Mouse (Mus musculus) limb, embryonic 10.5 days (tissue): ENCODE measurements at regions not wholly inside any gene's neighbourhood (a gene's known extent, or its start where the extent isn't known, plus 50 kb on each side); places are given as distances from the start of the nearest gene placed in this dataset.

Experiments
- DNase-seq: peaks from one replicate; pipeline ENCODE4 v3.0.0-alpha.2; 2017; ENCODE audit warnings: low spot score
- H3K27ac ChIP-seq: fragments of 300-500 bp; sonication (generic); 2 replicates; pipeline ENCODE4 v1.5.1; 2016; ENCODE audit warnings: mild to moderate bottlenecking
- H3K27me3 ChIP-seq: fragments of 300-500 bp; sonication (generic); 2 replicates; pipeline ENCODE4 v1.6.1; 2016; ENCODE audit warnings: low read depth, mild to moderate bottlenecking; ENCODE audit not compliant: poor library complexity, severe bottlenecking
- H3K36me3 ChIP-seq: fragments of 300-500 bp; sonication (generic); 2 replicates; pipeline ENCODE4 v1.6.1; 2016; ENCODE audit warnings: mild to moderate bottlenecking, moderate library complexity
- H3K4me1 ChIP-seq: fragments of 300-500 bp; sonication (generic); 2 replicates; pipeline ENCODE4 v1.6.1; 2016
- H3K4me3 ChIP-seq: fragments of 300-500 bp; sonication (generic); 2 replicates; pipeline ENCODE4 v1.5.1; 2016; ENCODE audit warnings: mild to moderate bottlenecking, moderate library complexity
- H3K9me3 ChIP-seq: fragments of 300-500 bp; sonication (generic); replicated peaks from 2 replicates; pipeline ENCODE4 v1.6.1; 2016; ENCODE audit warnings: mild to moderate bottlenecking
- WGBS: fragments of 180-500 bp; shearing (Covaris S2); methylation state at CpG from one replicate; pipeline ENCODE4 v1.1.7; 2016; 5-methylcytosine and 5-hydroxymethylcytosine counted together

DNA sequence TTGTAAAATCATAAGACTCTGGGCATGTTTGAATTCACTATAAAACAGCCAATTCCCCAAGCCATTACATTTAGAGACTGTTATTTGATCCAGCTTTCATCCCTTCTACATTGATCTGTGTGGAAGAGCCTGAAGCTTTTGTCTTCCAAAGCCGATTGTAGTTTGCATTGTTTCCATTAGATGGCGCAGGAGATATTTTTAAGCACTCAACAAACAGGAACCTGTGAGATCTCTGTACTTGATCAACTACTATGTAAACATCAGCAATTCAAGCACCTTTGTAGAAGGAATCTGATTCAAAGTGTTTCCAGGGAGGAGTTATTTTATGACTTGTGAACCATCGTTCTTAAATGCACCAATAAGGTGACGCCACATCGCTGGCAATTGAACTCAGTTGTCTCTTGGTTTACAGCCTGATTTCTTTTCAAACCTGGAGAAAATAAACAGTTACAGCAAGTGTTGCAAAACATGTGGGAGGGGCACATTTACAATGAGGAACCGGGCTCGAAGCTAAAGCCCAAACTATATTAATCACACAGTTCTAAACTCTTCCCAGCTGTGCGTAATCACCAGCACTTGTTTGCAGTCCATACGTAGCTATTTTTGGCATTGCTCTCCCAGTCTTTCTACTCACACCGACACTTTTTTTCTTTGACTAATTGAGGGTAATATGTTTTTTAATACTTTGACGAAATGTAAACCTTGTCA is 812.0 kb upstream of the Acvr2a start:
- 0 out of 2 replicates have a peak overlapping the region, but pooled peaks have one; percentile 19 for H3K27ac ChIP-seq
- no peaks in the 10 kb centered on the region for H3K4me1 ChIP-seq
- peak; percentile 31 for DNase-seq
- no peaks in the 10 kb centered on the region for H3K9me3 ChIP-seq
- no peaks in the 10 kb centered on the region for H3K36me3 ChIP-seq
- no peaks in the 10 kb centered on the region for H3K27me3 ChIP-seq
- WGBS = 53% methylated on average over 11 of the region's 11 CpGs
- no peak overlapping the region for H3K4me3 ChIP-seq

DNA sequence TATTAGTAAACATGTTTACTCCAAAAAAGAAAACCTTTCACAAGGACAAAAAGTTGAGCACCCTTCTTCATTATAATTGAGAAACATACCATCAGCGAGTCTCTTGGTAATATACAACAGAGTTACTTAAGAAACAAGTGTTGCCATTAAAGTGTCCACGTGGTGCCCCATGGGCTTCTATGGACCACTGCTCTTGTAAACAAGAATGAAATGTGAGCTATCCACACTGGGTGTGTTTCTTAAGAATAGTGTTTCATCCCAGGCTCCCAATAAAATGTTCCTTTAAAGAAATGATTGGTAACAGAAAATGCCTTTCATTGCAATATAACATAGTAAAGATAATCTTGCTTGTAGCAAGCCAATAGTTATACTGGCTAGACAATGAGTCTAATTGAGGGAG is 803.6 kb upstream of the Acvr2a start:
- WGBS = 86% methylated on average over 2 of the region's 2 CpGs
- Histone ChIP-seq H3K27ac (no peak overlapping the region), H3K9me3 (no peaks in the 10 kb centered on the region), H3K27me3 (no peaks in the 10 kb centered on the region), H3K4me1 (no peaks in the 10 kb centered on the region), H3K36me3 (no peaks in the 10 kb centered on the region), H3K4me3 (no peak overlapping the region)
- no peak for DNase-seq

DNA sequence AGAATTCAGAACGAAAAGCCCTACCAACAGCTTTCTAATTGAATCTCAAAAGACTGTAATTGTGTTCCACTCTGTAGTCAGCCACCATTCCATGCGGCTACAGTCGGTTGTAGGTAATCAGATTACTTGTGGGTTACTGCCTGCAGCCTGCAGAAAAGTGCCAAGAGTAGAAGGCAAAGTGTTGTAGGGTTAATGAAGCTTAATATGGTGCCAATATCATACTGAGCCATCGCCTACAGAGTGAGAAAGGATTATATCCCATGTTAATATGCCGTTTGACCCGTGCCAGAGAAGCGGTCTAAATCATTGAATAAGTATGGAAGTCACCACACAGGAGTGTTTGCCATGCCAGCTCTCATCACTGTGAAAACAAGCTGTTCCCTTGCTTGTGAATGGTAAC is 786.4 kb upstream of the Acvr2a start:
- H3K9me3 ChIP-seq = no peaks in the 10 kb centered on the region
- no peak overlapping the region for H3K27ac ChIP-seq
- H3K36me3 ChIP-seq = no peaks in the 10 kb centered on the region
- no peaks in the 10 kb centered on the region for H3K4me1 ChIP-seq
- no peak for DNase-seq
- no peak overlapping the region for H3K4me3 ChIP-seq
- 93% methylated on average over 7 of the region's 7 CpGs for WGBS
- no peaks in the 10 kb centered on the region for H3K27me3 ChIP-seq

DNA sequence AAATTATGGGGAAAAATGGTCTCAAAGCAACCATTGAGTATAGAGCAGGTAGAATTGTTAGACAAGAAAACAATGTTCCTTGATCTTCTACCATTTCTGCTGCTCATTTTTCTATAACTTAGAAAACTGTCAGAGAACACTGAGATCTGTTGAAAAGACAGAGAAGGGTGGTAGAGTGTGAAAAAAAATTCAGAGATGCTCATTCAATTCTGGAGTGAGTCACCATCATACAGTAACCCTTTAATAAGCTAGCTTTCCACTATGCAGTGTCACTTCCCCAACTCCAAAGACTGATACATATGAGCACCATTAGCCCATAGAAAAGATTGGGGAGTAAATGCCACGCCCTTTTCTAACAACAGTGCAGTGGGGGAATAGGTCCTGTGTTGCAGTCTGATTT is 752.5 kb upstream of the Acvr2a start:
- no peak overlapping the region for H3K27ac ChIP-seq
- whole genome bisulfite sequencing = 74% methylated on average over 1 of the region's 1 CpGs
- no peaks in the 10 kb centered on the region for H3K4me1 ChIP-seq
- no peak for DNase-seq
- no peak overlapping the region for H3K4me3 ChIP-seq
- no peaks in the 10 kb centered on the region for H3K36me3 ChIP-seq
- no peaks in the 10 kb centered on the region for H3K9me3 ChIP-seq
- no peaks in the 10 kb centered on the region for H3K27me3 ChIP-seq

DNA sequence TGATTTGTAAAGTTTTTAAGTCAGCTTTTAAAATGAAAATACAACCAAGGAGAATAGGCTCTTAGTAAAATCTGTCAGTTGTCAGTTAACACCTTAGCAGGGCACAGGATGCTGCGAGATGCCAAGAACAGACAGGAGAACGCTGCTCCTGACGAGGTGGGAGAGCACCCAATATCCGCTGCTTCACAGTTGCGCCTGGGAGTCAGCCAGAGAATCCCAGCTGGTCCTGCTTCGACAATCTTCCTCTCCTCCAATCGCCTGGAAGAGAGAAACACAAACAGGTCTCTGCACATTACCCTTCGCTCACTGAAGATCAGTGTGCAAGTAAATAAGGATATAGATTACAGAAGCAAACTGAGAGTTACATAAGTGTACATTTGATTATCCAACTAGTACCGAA is 750.5 kb upstream of the Acvr2a start:
- WGBS = 66% methylated on average over 9 of the region's 9 CpGs
- no peaks in the 10 kb centered on the region for H3K4me1 ChIP-seq
- no peak overlapping the region for H3K27ac ChIP-seq
- DNase-seq = no peak
- no peak overlapping the region for H3K4me3 ChIP-seq
- no peaks in the 10 kb centered on the region for H3K27me3 ChIP-seq
- H3K36me3 ChIP-seq = no peaks in the 10 kb centered on the region
- no peaks in the 10 kb centered on the region for H3K9me3 ChIP-seq

DNA sequence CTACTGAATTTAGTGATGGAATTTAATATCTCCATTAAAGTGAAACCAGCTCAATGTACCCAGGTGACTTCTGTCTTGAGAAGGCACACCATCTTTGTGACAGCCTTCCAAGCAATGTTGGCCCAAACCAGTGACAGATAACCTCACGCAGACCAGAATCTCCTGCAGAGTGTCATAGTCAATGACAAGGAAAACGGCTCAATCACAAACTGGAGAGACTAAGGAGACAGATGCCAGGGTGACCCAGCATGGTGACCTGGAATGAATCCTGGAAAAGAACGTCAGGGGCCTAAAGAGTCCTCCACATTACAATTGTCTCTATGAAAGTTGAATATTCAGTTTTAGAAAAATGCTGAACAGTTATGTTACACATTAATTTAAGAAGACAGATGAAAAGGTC is 748.7 kb upstream of the Acvr2a start:
- H3K27me3 ChIP-seq = no peaks in the 10 kb centered on the region
- no peaks in the 10 kb centered on the region for H3K9me3 ChIP-seq
- H3K4me1 ChIP-seq = no peaks in the 10 kb centered on the region
- 64% methylated on average over 3 of the region's 3 CpGs for WGBS
- no peaks in the 10 kb centered on the region for H3K36me3 ChIP-seq
- DNase-seq = no peak
- H3K4me3 ChIP-seq = no peak overlapping the region
- H3K27ac ChIP-seq = no peak overlapping the region

DNA sequence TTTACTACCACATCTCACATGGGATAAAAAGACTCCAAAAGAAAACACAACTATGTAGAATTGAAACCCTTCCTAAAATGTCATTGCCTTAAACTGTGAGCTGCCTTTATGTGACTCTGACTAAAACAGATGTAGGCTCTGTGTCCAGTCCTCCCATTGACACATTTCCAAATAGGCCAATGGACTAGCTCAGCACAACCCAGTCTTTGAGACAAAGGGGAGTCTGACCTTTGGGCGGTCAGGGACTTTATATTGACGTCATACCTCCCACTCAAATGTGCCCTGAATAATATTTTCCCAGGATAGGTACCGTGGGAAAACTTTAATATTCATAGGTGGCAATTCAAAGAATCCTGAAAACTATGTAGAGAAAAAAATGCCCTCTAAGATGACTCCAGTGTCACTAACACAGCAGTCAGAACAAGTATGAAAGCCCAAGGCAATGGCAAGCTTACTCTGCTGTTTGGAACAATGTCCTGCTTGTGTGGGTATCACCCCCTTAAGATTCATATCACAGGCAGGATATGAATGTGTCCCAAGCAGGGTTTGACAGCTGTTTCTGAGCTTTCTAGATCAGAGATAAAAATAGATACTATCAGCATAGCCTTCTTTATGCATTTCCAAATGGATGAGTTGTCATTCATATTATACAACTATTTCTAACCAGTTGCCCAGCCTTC is 731.6 kb upstream of the Acvr2a start:
- Histone ChIP-seq H3K27ac (no peak overlapping the region), H3K36me3 (no peaks in the 10 kb centered on the region), H3K4me1 (no peaks in the 10 kb centered on the region), H3K9me3 (no peaks in the 10 kb centered on the region), H3K27me3 (no peaks in the 10 kb centered on the region), H3K4me3 (no peak overlapping the region)
- WGBS = 91% methylated on average over 3 of the region's 3 CpGs
- no peak for DNase-seq

DNA sequence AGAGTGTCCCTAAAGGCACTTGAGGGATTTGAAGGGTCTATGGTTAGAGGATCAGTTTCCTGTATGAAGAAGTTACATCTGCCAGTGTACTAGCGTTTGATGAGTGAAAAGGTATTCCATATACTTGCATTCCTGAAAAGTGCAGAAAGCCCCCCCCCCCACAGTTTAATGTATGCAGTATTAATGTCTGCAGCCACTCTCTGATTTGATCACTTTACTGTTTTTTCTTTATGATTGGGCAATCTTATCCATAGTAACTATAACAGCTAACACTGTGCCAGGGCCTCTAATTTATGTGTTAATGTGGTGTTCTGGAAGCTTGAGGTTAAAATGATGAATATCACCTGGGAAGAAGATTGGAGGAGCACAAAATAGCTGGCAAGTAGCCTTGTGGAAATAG is 715.6 kb upstream of the Acvr2a start:
- no peak for DNase-seq
- H3K9me3 ChIP-seq = no peaks in the 10 kb centered on the region
- peaks cover 18% of the 10 kb centered on the region for H3K4me1 ChIP-seq
- no peaks in the 10 kb centered on the region for H3K36me3 ChIP-seq
- no peaks in the 10 kb centered on the region for H3K27me3 ChIP-seq
- H3K4me3 ChIP-seq = no peak overlapping the region
- WGBS = 84% methylated on average over 1 of the region's 1 CpGs
- no peak overlapping the region for H3K27ac ChIP-seq

DNA sequence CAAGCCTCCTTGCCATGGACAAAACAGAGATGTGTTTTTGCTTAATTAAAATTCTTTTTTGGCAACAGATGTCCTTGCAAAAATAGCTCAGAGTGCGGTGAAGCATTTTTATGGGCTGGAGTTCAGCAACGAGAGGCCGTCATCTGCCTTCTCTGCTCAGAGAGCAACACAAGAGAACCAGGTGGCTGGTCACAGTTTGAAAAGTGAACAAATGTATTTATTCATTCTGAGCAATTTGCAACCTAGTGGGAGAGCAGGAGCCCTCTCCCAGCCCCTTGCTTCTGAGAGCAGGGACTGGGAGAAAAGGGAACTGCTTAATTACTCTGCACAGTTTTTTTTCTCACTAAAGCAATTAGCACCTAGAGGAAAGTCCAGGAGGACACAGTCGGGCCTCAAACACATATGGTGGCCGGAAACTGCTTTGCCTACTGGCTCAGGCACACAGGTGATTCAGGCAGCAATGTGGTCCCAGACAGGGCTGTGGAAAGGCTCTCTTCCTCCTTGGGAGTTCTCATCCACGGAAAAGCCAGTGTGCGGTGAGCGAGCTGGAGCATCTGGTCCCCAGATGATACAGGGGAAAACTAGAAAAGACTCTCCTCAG is 714.9 kb upstream of the Acvr2a start:
- H3K27me3 ChIP-seq = no peaks in the 10 kb centered on the region
- no peaks in the 10 kb centered on the region for H3K9me3 ChIP-seq
- peak; percentile 45 for DNase-seq
- peaks cover 18% of the 10 kb centered on the region for H3K4me1 ChIP-seq
- 30% methylated on average over 8 of the region's 8 CpGs for WGBS
- no peak overlapping the region for H3K4me3 ChIP-seq
- no peaks in the 10 kb centered on the region for H3K36me3 ChIP-seq
- no peak overlapping the region for H3K27ac ChIP-seq

DNA sequence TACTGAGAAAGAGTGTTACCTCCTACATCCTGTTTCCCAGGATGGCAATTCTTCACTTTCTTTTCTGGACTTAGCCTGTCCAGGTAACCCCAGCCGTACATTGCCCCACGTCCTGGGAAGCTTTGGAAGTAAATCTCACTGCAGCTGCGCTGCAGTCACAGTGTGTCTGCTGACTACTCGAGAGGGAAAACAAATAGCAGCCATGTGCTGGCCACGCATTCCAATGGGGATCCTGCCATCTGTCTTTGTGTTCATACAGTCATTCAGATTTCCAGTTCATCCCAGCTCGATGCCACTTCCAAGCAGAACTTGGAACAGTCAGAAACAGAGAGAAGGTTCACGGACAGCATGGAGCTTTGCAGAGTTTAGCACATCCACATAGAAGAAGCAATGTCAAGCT is 690.2 kb upstream of the Acvr2a start:
- Histone ChIP-seq H3K9me3 (no peaks in the 10 kb centered on the region), H3K36me3 (no peaks in the 10 kb centered on the region), H3K4me3 (no peak overlapping the region), H3K27ac (no peak overlapping the region), H3K4me1 (no peaks in the 10 kb centered on the region), H3K27me3 (no peaks in the 10 kb centered on the region)
- no peak for DNase-seq
- 66% methylated on average over 7 of the region's 7 CpGs for WGBS

DNA sequence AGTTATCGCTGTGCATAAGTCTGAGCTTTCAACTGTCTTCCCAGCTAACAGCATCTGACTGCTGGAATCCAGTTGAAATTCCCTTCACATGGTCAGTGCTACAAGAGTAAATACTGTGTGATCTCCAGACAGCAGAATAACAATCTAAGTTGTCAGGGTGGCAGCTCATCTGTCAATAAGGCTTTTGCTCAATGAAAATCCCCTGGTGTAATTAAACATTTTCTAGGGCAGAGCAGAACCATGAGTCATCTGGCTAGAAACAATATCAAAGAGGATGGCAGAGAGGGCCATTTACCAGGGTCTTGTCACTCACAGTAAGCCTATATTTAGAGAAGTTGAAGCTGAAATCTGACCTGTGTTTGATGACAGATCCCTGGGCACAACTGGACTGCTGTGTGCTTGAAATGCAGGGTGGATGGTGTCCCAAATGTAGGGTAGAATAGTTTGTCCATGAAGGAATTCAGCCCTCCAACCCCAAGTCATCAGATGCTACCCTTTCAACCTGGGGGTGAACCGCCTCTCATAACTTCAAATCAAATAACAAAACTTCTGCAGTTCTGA is 675.8 kb upstream of the Acvr2a start:
- H3K27ac ChIP-seq = no peak overlapping the region
- no peaks in the 10 kb centered on the region for H3K9me3 ChIP-seq
- H3K27me3 ChIP-seq = no peaks in the 10 kb centered on the region
- no peak for DNase-seq
- WGBS = 91% methylated on average over 2 of the region's 2 CpGs
- no peak overlapping the region for H3K4me3 ChIP-seq
- no peaks in the 10 kb centered on the region for H3K36me3 ChIP-seq
- no peaks in the 10 kb centered on the region for H3K4me1 ChIP-seq

DNA sequence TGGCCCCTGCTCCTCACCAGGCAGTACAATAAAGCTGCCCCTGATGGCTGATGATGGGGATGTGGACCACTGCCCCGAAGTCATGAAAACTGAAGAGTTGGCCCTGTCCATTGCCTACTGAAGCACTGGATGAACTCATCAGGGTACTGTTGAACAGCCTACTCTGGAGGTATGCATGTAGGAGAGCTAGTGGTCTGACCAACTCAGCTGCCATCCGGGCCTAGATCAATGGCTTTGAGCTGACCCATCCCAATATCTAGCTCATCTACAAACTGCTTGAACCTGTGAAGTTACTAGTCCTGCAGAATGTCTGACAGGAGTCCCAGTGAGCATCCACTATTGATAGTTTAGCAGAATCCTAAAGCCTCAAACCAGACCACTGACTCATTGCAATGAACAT is 672.6 kb upstream of the Acvr2a start:
- no peak for DNase-seq
- Histone ChIP-seq H3K27me3 (no peaks in the 10 kb centered on the region), H3K36me3 (no peaks in the 10 kb centered on the region), H3K27ac (no peak overlapping the region), H3K4me3 (no peak overlapping the region), H3K9me3 (no peaks in the 10 kb centered on the region), H3K4me1 (no peaks in the 10 kb centered on the region)
- 98% methylated on average over 2 of the region's 2 CpGs for WGBS

DNA sequence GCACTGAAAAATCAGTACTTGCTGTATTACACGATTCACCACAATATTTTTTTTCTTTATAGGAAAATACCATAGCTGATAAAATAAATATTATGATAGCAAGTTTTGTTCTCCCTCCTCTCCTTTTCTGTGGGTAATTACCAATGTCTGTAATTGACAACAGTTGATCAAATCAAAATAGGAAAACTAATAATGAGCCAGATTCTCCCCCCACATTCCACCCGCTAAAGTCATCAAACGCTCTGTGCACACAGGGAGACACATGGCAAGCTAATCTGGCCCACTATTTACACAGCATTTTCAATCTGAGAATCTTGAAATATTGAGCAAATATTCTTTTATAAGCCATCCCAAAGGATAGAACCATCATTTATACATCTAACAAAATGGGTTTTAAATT is 659.2 kb upstream of the Acvr2a start:
- H3K36me3 ChIP-seq = no peaks in the 10 kb centered on the region
- no peak overlapping the region for H3K4me3 ChIP-seq
- DNase-seq = no peak
- H3K4me1 ChIP-seq = no peaks in the 10 kb centered on the region
- no peak overlapping the region for H3K27ac ChIP-seq
- no peaks in the 10 kb centered on the region for H3K9me3 ChIP-seq
- 93% methylated on average over 3 of the region's 3 CpGs for WGBS
- no peaks in the 10 kb centered on the region for H3K27me3 ChIP-seq
